Mouse (Mus musculus) spleen, postnatal 36 days (tissue): ENCODE data around the gene Slc25a54.
A peak's percentile ranks its signal among the peaks of the same experiment; 100 is the strongest.

Experiments
- DNase-seq, 2 experiments: peaks; one replicate each; pipeline ENCODE4 v3.0.0; 2022; ENCODE audit warnings: low spot score in 2 of 2, mixed read lengths in 1 of 2

The Slc25a54 gene

GRCm38 (mm10) chr3:109124091-109124490 is 43.8 kb downstream of the Slc25a54 start:
- DNase-seq = no peak

- DNase-seq = peak in 1 of 2 experiments; percentile 29
These were observed 45.3 kb downstream of the Slc25a54 start for GRCm38 (mm10) chr3:109125531-109125930.

GRCm38 (mm10) chr3:109129768-109130167 is 49.5 kb downstream of the Slc25a54 start:
- DNase-seq = no peak

- no peak for DNase-seq
These were observed 52.7 kb downstream of the Slc25a54 start for GRCm38 (mm10) chr3:109132966-109133365.

- no peak for DNase-seq
These were observed 53.8 kb downstream of the Slc25a54 start for GRCm38 (mm10) chr3:109134036-109134435.

GRCm38 (mm10) chr3:109135352-109135751 is 55.1 kb downstream of the Slc25a54 start:
- DNase-seq = no peak

- no peak for DNase-seq
These were observed 72.3 kb downstream of the Slc25a54 start for GRCm38 (mm10) chr3:109152561-109152960.

- no peak for DNase-seq
These were observed 73.1 kb downstream of the Slc25a54 start for GRCm38 (mm10) chr3:109153410-109153809.

GRCm38 (mm10) chr3:109155926-109156669 is 75.8 kb downstream of the Slc25a54 start:
- no peak for DNase-seq

GRCm38 (mm10) chr3:109157481-109157880 is 77.2 kb downstream of the Slc25a54 start:
- no peak for DNase-seq

- DNase-seq = no peak
These were observed 83.8 kb downstream of the Slc25a54 start for GRCm38 (mm10) chr3:109164088-109164487.

- DNase-seq = no peak
These were observed 84.4 kb downstream of the Slc25a54 start for GRCm38 (mm10) chr3:109164644-109165043.

GRCm38 (mm10) chr3:109165214-109165829 is 85.1 kb downstream of the Slc25a54 start:
- DNase-seq = no peak
